Mouse (Mus musculus): ENCODE measurements around the gene Tceal7. TPM values are rescaled to one million over a fixed set of nuclear protein-coding genes. Genes with fewer than 3 reads are reported as not detected.
"Not testable (repeated sequence)": the region's sequence is repeated elsewhere in the genome, so short reads cannot be mapped to it uniquely, and the experiment has no call there.

The Tceal7 gene
- polyA plus RNA-seq, 1 experiment from 2014 or later = 0.44 TPM

- Histone ChIP-seq H3K27ac (no peak overlapping the region), H3K4me1 (peaks cover 7% of the 10 kb centered on the region; the same call in 1 of the 2 replicates), H3K36me3 (peaks cover 15% of the 10 kb centered on the region), H3K9me3 (replicated peaks) (no peaks in the 10 kb centered on the region), H3K27me3 (ENCODE audit: low read depth, poor library complexity, severe bottlenecking) (peaks cover 62% of the 10 kb centered on the region), H3K4me3 (no peak overlapping the region)
- DNase-seq (ENCODE audit: low spot score) = no peak
- 50% methylated on average over 4 of the region's 4 CpGs for WGBS
Measured at GRCm38 (mm10) chrX:136268173-136268572, 53.6 kb downstream of the Tceal7 start.

GRCm38 (mm10) chrX:136269743-136270392, 55.3 kb downstream of the Tceal7 start, which contains the start of gene Bex3:
TSS of gene Bex3 (plus strand) at chrX:136270253.
- Histone ChIP-seq H3K36me3 (peaks cover 15% of the 10 kb centered on the region), H3K27me3 (ENCODE audit: low read depth, poor library complexity, severe bottlenecking) (peaks cover 53% of the 10 kb centered on the region), H3K4me3 (peak within 1 kb of the TSS; percentile 52), H3K27ac (peak within 1 kb of the TSS; percentile 78)
- 77% methylated on average over 4 of the region's 30 CpGs for WGBS
- H3K9me3 ChIP-seq (replicated peaks); H3K4me1 ChIP-seq; DNase-seq (ENCODE audit: low spot score): not testable (repeated sequence)

GRCm38 (mm10) chrX:136270393-136271111, 56.0 kb downstream of the Tceal7 start:
- H3K27me3 ChIP-seq (ENCODE audit: low read depth, poor library complexity, severe bottlenecking) = peaks cover 46% of the 10 kb centered on the region
- H3K27ac ChIP-seq = peak overlapping the region; percentile 78
- H3K4me1 ChIP-seq; H3K9me3 ChIP-seq (replicated peaks): not testable (repeated sequence)
- DNase-seq (ENCODE audit: low spot score) = peak; percentile 43
- peaks cover 15% of the 10 kb centered on the region for H3K36me3 ChIP-seq
- peak overlapping the region; percentile 52 for H3K4me3 ChIP-seq
- 1% methylated on average over 7 of the region's 60 CpGs for WGBS

- no peak for DNase-seq (ENCODE audit: low spot score)
- no peak overlapping the region for H3K27ac ChIP-seq
- H3K36me3 ChIP-seq = peaks cover 15% of the 10 kb centered on the region
- 10% methylated on average over 3 of the region's 3 CpGs for WGBS
- peaks cover 7% of the 10 kb centered on the region; the same call in 1 of the 2 replicates for H3K4me1 ChIP-seq
- H3K4me3 ChIP-seq = no peak overlapping the region
- no peaks in the 10 kb centered on the region for H3K9me3 ChIP-seq (replicated peaks)
- peaks cover 46% of the 10 kb centered on the region for H3K27me3 ChIP-seq (ENCODE audit: low read depth, poor library complexity, severe bottlenecking)
Measured at GRCm38 (mm10) chrX:136274542-136274941, 60.0 kb downstream of the Tceal7 start.

- Histone ChIP-seq H3K9me3 (replicated peaks) (no peaks in the 10 kb centered on the region), H3K4me3 (no peak overlapping the region), H3K27ac (no peak overlapping the region), H3K36me3 (peaks cover 15% of the 10 kb centered on the region), H3K27me3 (ENCODE audit: low read depth, poor library complexity, severe bottlenecking) (peaks cover 48% of the 10 kb centered on the region), H3K4me1 (peaks cover 7% of the 10 kb centered on the region; the same call in 1 of the 2 replicates)
- WGBS = 48% methylated on average over 3 of the region's 3 CpGs
- DNase-seq (ENCODE audit: low spot score) = no peak
Measured at GRCm38 (mm10) chrX:136275386-136275785, 60.8 kb downstream of the Tceal7 start.

Small RNA genes within 50 kb of the gene (microRNA-seq; reads per million reads assigned to microRNA genes)
- gene Mir6383 = not detected

Other genes starting within 250 kb of the Tceal7 start
- gene Arxes2, start 221.0 kb upstream of the Tceal7 start, polyA plus RNA-seq (2016; fragmentation: Nextera tagmentation; extraction: Ambion mirVana) = 91.6 and 92.4 TPM in 2 replicates
- 38.1 and 40.5 TPM in 2 replicates for gene Arxes1, start 181.4 kb upstream of the Tceal7 start, polyA plus RNA-seq (2016; fragmentation: Nextera tagmentation; extraction: Ambion mirVana)
- gene Bex2, start 146.5 kb upstream of the Tceal7 start, polyA plus RNA-seq (2016; fragmentation: Nextera tagmentation; extraction: Ambion mirVana) = 261 and 268 TPM in 2 replicates
- 0.05 TPM in 1 of 2 replicates, not detected in the other for gene Nxf3, start 129.5 kb upstream of the Tceal7 start, polyA plus RNA-seq (2016; fragmentation: Nextera tagmentation; extraction: Ambion mirVana)
- gene Bex4, start 75.8 kb upstream of the Tceal7 start, polyA plus RNA-seq (2016; fragmentation: Nextera tagmentation; extraction: Ambion mirVana) = 67.9 and 81.2 TPM in 2 replicates
- gene Tceal8, start 42.4 kb upstream of the Tceal7 start, polyA plus RNA-seq (2016; fragmentation: Nextera tagmentation; extraction: Ambion mirVana) = 201 and 220 TPM in 2 replicates
- gene Tceal5, start 10.9 kb upstream of the Tceal7 start, polyA plus RNA-seq (2016; fragmentation: Nextera tagmentation; extraction: Ambion mirVana) = 3.2 and 4.7 TPM in 2 replicates
- gene Bex1, start 734 bp downstream of the Tceal7 start, polyA plus RNA-seq (2016; fragmentation: Nextera tagmentation; extraction: Ambion mirVana) = 100 and 107 TPM in 2 replicates
- gene Tceal9, start 30.3 kb downstream of the Tceal7 start, polyA plus RNA-seq (2016; fragmentation: Nextera tagmentation; extraction: Ambion mirVana) = 496 and 558 TPM in 2 replicates
- gene Bex3, start 55.5 kb downstream of the Tceal7 start, polyA plus RNA-seq (2016; fragmentation: Nextera tagmentation; extraction: Ambion mirVana) = 633 and 675 TPM in 2 replicates